Mouse (Mus musculus): ENCODE results near the gene Fosl1. TPM values are rescaled to one million over a fixed set of nuclear protein-coding genes. Genes with fewer than 3 reads are reported as not detected.

Fosl1 gene
- polyA plus RNA-seq, 1 experiment: 4.3 TPM

- H3K9me3 ChIP-seq: no peaks in the 10 kb centered on the region
- peaks cover 1% of the 10 kb centered on the region for H3K36me3 ChIP-seq (replicated peaks; ENCODE audit: low read length)
- H3K4me1 ChIP-seq: peaks cover 69% of the 10 kb centered on the region
- TF ChIP-seq GATA1 (IDR thresholded peaks at IDR 0.05; ENCODE audit: borderline replicate concordance, low read length) (no peak), FLI1 (IDR thresholded peaks at IDR 0.05; ENCODE audit: low read length) (no peak)
- H3K27me3 ChIP-seq (replicated peaks): peaks cover 18% of the 10 kb centered on the region
- H3K4me3 ChIP-seq (replicated peaks): peak overlapping the region; percentile 91
These were observed 14.1 kb upstream of the Fosl1 start for GRCm38 (mm10) chr19:5432992-5433852.

- no peaks in the 10 kb centered on the region for H3K9me3 ChIP-seq
- no peaks in the 10 kb centered on the region for H3K36me3 ChIP-seq (replicated peaks; ENCODE audit: low read length)
- H3K4me3 ChIP-seq (replicated peaks): peak overlapping the region; percentile 91
- no peak for TF ChIP-seq FLI1 (IDR thresholded peaks at IDR 0.05; ENCODE audit: low read length)
- peaks cover 18% of the 10 kb centered on the region for H3K27me3 ChIP-seq (replicated peaks)
- H3K4me1 ChIP-seq: peaks cover 66% of the 10 kb centered on the region
These were observed 13.4 kb upstream of the Fosl1 start for GRCm38 (mm10) chr19:5433951-5434350.

- H3K4me3 ChIP-seq (replicated peaks): no peak overlapping the region
- no peaks in the 10 kb centered on the region for H3K36me3 ChIP-seq (replicated peaks; ENCODE audit: low read length)
- H3K27me3 ChIP-seq (replicated peaks): peaks cover 58% of the 10 kb centered on the region
- peaks cover 11% of the 10 kb centered on the region for H3K9me3 ChIP-seq
- H3K4me1 ChIP-seq: peaks cover 35% of the 10 kb centered on the region
- TF ChIP-seq GATA1 (IDR thresholded peaks at IDR 0.05; ENCODE audit: borderline replicate concordance, low read length) (no peak), FLI1 (IDR thresholded peaks at IDR 0.05; ENCODE audit: low read length) (no peak)
These were observed 2.9 kb upstream of the Fosl1 start for GRCm38 (mm10) chr19:5444371-5444908.

GRCm38 (mm10) chr19:5444954-5445353, 2.4 kb upstream of the Fosl1 start:
- H3K4me3 ChIP-seq (replicated peaks): no peak overlapping the region
- peaks cover 63% of the 10 kb centered on the region for H3K27me3 ChIP-seq (replicated peaks)
- TF ChIP-seq GATA1 (IDR thresholded peaks at IDR 0.05; ENCODE audit: borderline replicate concordance, low read length) (no peak), FLI1 (IDR thresholded peaks at IDR 0.05; ENCODE audit: low read length) (no peak)
- H3K36me3 ChIP-seq (replicated peaks; ENCODE audit: low read length): no peaks in the 10 kb centered on the region
- H3K9me3 ChIP-seq: peaks cover 7% of the 10 kb centered on the region
- peaks cover 40% of the 10 kb centered on the region for H3K4me1 ChIP-seq

GRCm38 (mm10) chr19:5445747-5446146, 1.6 kb upstream of the Fosl1 start:
- Histone ChIP-seq H3K9me3 (no peaks in the 10 kb centered on the region), H3K27me3 (replicated peaks) (peaks cover 66% of the 10 kb centered on the region), H3K4me1 (peaks cover 46% of the 10 kb centered on the region), H3K36me3 (replicated peaks; ENCODE audit: low read length) (no peaks in the 10 kb centered on the region), H3K4me3 (replicated peaks) (no peak overlapping the region)
- TF ChIP-seq FLI1 (IDR thresholded peaks at IDR 0.05; ENCODE audit: low read length) (no peak), GATA1 (IDR thresholded peaks at IDR 0.05; ENCODE audit: borderline replicate concordance, low read length) (no peak)

- TF ChIP-seq GATA1 (IDR thresholded peaks at IDR 0.05; ENCODE audit: borderline replicate concordance, low read length): no peak
- TF ChIP-seq FLI1 (IDR thresholded peaks at IDR 0.05; ENCODE audit: low read length): no peak
- Histone ChIP-seq H3K4me3 (replicated peaks) (peak overlapping the region; percentile 93), H3K36me3 (replicated peaks; ENCODE audit: low read length) (no peaks in the 10 kb centered on the region), H3K27me3 (replicated peaks) (peaks cover 72% of the 10 kb centered on the region), H3K4me1 (peaks cover 51% of the 10 kb centered on the region), H3K9me3 (no peaks in the 10 kb centered on the region)
These were observed 1.2 kb downstream of the Fosl1 start for GRCm38 (mm10) chr19:5448354-5449150.

GRCm38 (mm10) chr19:5449673-5450072, 2.3 kb downstream of the Fosl1 start:
- H3K27me3 ChIP-seq (replicated peaks): peaks cover 64% of the 10 kb centered on the region
- H3K36me3 ChIP-seq (replicated peaks; ENCODE audit: low read length): peaks cover 11% of the 10 kb centered on the region
- peaks cover 50% of the 10 kb centered on the region for H3K4me1 ChIP-seq
- TF ChIP-seq FLI1 (IDR thresholded peaks at IDR 0.05; ENCODE audit: low read length): no peak
- TF ChIP-seq GATA1 (IDR thresholded peaks at IDR 0.05; ENCODE audit: borderline replicate concordance, low read length): no peak
- no peak overlapping the region for H3K4me3 ChIP-seq (replicated peaks)
- H3K9me3 ChIP-seq: no peaks in the 10 kb centered on the region

GRCm38 (mm10) chr19:5451766-5452165, 4.4 kb downstream of the Fosl1 start:
- peaks cover 44% of the 10 kb centered on the region for H3K27me3 ChIP-seq (replicated peaks)
- no peak for TF ChIP-seq GATA1 (IDR thresholded peaks at IDR 0.05; ENCODE audit: borderline replicate concordance, low read length)
- no peak for TF ChIP-seq FLI1 (IDR thresholded peaks at IDR 0.05; ENCODE audit: low read length)
- peaks cover 20% of the 10 kb centered on the region for H3K36me3 ChIP-seq (replicated peaks; ENCODE audit: low read length)
- no peaks in the 10 kb centered on the region for H3K9me3 ChIP-seq
- H3K4me1 ChIP-seq: peaks cover 64% of the 10 kb centered on the region
- no peak overlapping the region for H3K4me3 ChIP-seq (replicated peaks)

- TF ChIP-seq GATA1 (IDR thresholded peaks at IDR 0.05; ENCODE audit: borderline replicate concordance, low read length) (no peak), FLI1 (IDR thresholded peaks at IDR 0.05; ENCODE audit: low read length) (no peak)
- peaks cover 20% of the 10 kb centered on the region for H3K36me3 ChIP-seq (replicated peaks; ENCODE audit: low read length)
- peaks cover 14% of the 10 kb centered on the region for H3K27me3 ChIP-seq (replicated peaks)
- peaks cover 53% of the 10 kb centered on the region for H3K4me1 ChIP-seq
- H3K9me3 ChIP-seq: no peaks in the 10 kb centered on the region
- no peak overlapping the region for H3K4me3 ChIP-seq (replicated peaks)
These were observed 7.7 kb downstream of the Fosl1 start for GRCm38 (mm10) chr19:5455037-5455436.
